Mouse (Mus musculus) retina, adult 2 months (tissue): ENCODE data around the gene Ddc.

Experiments used
- DNase-seq: peaks from one replicate; pipeline ENCODE4 v3.0.0-alpha.2; 2012; ENCODE audit warnings: low read depth, low spot score

Gene Ddc

DNA sequence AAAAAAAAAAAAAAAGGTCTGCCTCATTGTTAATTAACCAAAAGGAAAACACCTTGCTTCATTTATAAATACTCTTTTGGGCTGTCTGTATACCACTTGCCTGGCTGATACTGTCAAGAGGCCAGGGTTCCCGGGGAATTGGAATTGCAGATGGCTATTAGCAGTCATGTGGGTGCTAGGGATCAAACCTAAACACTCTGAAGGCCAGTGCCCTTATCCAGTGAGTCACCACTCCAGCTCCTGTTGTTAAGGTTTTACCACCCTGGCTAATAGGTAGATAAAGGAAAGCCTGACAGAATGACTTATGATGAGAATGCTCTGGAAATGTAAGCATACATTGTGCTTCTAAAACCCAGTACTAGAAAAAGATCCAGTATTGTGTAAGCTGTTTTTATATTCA lies 103.3 kb downstream of the Ddc start:
- no peak for DNase-seq

DNA sequence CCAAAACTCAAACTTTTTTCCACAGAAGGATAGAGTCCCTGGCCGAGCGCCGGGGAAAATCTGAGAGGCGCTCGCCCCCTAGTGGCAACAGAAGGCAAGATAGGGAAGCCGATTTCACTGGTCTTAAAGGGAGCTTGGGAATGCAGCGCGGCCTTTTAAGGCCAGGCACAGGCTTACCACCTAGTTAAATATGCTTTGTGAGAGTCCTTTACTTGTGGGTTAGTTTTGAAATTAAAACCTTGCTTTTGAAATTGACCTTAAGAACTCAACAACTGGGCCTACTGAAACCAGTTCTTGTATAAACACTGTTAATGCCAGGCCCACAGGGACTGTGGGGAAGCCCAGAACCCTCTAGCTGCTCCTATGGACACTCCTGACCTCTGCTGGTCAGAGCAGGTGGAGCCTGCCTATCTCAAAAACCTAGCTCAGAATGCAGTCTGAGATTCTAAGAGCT lies 109.4 kb downstream of the Ddc start:
- peak; percentile 54 for DNase-seq

DNA sequence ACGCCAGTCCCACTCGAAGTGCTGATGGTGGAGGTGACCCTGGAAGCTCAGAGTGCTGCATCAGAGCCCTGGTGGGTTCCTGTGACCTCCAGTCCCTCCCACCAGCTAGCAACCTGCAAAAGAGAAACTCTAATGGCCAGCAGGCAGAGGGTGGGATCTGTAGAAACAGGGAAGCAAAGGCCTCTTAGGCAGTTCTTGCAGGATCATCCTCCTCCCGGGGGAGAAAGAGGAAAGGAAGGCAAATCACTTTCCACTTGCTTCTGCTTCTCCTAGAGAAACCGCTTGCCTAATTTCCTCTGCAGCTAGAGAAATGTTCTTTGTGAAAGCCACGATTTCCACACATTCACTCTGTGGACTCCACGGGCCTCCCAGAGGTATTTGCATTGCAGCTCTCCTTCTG lies 112.5 kb downstream of the Ddc start:
- no peak for DNase-seq

DNA sequence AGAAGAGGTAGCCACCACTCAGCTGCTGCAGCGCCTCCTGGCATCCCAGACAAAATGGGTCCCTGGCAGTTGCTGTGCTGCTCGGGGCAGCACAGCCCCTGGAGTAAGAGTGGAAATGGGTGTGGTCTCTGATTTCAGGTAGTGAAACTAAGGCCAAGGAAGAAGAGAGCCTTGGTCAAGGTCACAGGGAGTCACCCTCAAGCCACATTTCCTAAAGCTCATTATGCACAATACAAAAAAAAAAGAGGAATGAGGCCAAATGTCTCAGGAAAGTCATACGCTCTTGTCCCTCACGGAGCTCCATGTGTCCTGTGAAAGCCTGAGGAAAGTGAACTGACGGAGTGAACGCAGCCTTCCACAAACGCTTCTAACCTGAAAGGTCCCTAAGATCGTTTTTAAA lies 116.2 kb downstream of the Ddc start:
- no peak for DNase-seq

DNA sequence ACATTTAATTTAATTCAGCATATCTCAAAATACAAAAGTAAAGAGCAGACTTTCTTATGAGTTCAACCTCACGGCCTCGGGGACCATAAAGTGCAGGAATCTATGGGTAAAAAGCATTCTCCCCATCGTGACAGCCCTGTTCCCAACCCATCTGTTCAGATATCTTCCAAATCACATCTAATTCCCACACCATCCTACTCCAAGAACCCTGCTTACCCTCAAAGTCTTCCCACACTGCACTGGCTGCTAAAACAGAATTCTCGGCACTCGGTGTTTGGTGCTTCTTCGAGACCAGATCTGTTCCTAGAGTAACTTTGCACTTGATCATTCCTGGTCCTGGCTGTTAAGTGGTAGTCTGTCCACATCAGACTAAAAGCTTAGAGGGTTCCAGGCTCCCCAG lies 119.6 kb downstream of the Ddc start:
- DNase-seq: no peak

DNA sequence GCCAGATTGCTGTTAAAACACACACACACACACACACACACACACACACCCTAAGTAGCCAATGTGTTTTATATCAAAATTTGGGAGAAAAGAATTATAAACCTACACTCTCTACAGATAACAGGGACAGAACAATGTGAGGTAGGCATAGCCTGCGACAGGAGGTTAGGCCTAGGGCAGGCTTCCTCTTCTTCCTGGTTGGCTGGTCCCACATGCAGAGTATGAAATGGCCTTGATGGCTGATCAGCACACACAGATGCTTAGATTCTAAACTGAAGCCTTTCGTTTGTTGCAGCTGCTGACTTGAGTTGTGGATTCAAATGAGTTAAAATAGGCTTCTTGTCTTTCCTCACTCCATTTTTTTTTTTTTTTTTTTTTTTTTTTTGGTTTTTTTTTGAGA lies 120.1 kb downstream of the Ddc start:
- DNase-seq: no peak

DNA sequence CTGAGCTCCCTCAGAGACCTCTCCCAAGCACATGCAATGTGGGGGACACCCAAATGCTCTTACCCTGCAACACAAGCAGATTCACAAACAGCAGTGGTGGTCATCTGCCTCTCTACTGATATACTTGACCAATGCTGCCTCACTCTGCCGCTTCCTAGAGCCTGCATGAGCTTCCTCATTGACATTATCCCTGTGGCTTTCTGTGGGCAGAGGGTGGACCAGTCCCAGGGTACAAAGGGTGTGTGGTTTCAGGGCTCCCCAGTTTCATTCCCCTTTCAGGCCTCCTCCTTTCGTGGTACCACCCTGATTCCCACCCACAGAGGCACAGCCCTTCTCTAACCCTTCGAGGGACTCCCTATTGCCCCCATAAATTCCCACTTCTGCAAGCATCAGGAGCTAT lies 120.7 kb downstream of the Ddc start:
- DNase-seq: no peak

DNA sequence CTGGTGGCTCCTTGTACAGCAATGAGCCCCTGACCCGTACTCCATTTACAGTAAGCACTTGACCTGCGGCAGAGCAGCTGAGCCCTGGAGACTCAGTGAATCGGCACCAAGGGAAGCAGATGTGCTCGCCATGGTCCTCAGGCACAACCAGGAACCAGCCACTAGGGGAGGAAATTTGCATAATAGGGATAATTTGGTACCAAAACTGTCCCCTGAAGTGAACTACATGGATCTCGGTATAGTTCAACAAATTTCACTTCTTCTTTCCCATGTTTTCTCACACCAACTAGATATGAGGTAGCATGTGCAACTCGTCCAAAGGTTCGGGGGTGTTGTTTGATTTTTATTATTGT lies 121.1 kb downstream of the Ddc start:
- DNase-seq: no peak

DNA sequence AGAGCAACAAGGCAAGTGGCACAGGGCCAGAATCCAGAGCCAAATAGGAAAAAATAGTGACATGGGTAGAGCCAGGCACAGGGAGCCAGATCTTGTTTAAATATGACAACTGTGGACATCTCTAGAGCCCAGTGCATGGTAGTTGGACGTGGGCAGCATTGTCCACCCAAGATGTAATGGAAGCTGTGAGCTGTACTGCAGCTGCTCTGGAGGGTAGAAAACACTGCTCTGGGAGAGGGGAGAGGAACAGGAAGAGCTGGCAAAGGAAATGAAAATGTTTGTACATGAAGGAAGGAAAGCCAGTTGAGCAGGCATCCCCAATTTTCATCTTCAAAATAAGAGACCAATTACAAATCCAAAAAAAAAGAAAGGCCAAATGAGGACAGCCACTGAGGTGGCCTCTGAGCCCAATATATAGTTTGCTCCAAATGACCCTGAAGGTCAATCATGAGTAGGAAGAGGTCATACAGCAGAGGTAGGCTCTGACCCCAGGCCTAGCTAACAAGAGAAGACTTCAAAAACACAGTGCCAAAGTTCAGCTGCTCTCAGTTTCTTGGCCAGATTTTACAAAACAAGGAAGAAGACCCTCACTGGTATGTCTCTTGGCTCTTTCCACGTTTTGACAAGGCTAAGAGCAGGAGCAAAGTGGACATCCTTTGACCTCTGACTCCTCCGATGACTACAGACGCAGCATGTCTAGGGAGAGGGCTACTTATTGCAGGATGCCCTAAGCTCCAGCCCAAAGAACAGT lies 121.7 kb downstream of the Ddc start:
- no peak for DNase-seq

DNA sequence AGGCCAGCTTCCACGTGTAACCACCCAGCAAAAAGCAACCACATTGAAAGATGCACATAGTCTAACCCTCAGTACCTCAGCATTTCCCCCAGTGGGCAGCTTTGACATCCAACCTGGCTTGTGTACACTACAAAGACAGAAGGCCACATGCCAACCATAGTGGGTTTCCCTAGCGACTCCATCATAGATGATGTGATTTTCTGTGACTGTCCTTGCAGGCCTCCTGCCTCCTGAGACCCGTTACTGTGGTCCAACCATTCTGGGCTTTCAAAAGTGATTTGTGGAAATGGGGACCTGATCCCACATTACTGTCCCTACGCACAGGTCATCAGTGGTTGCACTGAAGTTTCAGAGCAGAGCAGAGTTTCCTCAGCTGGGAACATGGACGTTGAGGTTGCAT lies 123.1 kb downstream of the Ddc start:
- DNase-seq: no peak

DNA sequence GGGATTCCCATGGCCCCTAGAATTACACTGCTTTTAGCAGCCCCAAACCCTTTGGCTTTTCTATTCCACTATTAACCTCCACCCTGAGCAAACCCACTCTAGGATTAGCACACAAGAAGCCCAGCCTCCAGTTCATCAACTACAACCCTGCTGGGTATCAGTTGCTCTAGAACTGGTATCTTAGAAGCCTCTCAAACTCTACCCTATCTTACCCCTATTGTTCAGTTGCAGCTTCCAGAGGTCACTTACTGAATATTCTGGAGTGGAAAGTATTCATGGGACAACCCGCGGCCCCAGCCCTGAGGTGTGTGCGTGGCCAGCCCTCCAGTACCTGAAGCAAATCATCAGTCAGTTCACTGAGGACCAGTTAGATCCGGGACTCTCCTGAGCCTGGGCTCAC lies 123.6 kb downstream of the Ddc start:
- no peak for DNase-seq

DNA sequence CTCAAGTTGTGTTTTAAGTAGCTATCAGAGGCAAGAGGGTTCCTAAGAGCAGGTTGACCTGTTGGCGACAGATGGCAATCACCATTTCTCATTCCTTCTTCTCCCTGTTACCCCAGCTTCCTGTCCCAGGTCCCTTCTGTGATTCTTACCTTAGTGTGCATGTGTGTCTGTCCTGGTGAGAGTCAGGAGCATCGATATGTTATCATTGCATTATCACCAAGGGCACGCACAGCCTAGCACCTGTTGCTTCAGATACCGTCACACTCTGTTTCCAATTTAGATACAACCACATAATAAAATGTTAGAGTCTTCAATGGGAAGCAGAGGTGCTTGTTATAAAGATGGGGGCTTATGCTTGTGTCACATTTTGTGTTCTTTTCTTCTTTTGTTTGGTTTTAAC lies 125.7 kb downstream of the Ddc start:
- no peak for DNase-seq

DNA sequence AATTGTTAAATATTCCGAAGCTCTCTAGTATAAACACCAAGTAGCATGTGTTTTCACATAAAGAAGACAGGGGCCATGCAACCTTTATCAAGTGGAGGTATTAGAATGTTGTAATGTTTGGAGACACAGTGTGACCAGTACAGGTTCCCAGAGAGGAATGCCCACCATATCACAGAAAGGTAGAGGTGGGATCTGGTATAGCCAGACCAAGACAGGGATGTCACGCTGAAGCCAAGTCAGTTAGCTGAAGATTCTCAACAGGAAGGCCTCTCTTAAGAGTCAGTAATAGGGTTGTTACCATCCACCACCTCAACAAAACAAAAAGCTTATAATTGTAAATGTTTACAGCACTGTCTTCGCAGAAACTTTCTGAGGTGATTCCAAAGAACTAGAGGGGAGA lies 127.3 kb downstream of the Ddc start:
- DNase-seq: no peak

DNA sequence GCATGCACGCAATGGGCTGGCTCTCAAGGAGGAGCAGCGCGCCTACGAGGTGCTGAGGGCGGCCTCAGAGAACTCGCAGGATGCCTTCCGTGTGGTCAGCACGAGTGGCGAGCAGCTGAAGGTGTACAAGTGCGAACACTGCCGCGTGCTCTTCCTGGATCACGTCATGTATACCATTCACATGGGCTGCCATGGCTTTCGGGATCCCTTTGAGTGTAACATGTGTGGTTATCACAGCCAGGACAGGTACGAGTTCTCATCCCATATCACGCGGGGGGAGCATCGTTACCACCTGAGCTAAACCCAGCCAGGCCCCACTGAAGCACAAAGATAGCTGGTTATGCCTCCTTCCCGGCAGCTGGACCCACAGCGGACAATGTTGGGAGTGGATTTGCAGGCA lies 128.7 kb downstream of the Ddc start:
- DNase-seq: no peak

DNA sequence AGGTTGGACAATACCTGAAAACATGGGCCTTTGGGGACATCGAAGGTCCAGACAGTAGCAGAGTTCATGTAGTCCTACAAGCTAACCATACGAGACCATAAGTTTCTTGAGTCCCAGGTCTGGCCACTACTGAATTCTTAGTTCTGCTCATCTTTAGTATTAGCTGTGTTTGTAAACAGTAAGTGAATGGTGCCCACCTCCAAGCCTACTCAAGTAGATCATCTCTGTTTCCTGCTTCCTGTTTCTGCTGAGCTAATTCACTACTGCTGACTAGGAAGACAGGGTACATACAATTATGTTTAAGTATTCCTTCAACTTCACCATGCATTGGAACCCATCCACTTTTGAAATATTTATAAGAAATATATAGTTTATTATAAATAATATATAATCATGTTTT lies 129.9 kb downstream of the Ddc start:
- no peak for DNase-seq

DNA sequence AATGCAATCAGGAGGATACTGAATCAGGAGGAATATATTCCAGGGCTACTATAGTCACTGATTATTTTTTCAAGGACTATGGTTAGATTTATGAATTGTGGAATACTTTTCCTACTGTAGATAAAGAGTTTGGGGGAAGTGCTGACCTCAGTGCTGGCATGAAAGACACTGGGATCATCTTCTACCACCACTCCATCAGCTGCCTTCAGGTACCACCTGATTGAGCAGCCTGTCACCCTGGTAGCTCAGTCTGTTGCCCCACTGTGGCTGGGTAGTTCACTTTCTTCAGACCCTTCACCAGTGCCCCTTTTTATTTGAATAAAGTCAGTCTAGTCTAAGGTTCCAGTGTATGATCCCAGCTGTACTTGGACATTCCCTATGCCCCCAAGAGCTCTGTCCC lies 131.2 kb downstream of the Ddc start:
- DNase-seq: no peak

DNA sequence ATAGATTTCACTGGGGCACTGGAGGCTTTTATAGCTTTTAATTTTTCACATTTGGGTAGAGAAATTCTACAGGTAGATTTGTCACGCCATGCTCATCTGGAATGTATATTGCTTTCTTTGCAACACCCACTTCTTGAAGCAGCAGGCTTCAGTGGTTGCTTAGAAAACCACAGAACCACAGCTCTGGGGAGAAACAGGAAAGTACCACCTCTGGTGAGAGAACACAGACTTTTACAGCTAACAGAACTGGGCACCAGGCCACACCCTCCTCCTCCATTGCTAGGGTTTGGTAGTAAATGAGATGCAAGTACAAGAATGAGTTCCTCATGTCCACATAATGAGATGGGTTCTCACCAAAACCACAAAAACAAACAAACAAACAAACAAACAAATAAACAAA lies 131.8 kb downstream of the Ddc start:
- no peak for DNase-seq

DNA sequence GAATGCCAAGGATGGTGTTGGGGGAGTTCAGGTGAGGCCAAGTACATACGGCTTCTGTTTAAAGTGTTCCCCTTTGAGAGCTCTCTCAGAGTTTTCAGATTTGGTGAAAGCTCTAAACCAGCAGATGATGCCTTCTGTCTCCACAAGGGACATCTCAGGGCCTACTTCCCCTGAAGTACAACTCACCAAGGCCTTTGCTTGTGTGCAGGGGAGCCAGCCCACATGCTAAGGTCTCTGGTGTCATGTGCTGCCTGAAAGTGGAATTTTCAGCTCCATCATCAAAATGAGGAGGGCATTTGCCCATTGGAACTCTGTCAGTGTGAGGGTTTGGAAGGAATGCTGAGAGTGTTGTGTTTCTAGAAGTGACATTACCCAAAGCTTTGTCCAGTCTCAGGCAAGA lies 132.5 kb downstream of the Ddc start:
- DNase-seq: no peak
